Mouse (Mus musculus): Measurements from ENCODE around the gene Tymp.

Tymp gene

DNA sequence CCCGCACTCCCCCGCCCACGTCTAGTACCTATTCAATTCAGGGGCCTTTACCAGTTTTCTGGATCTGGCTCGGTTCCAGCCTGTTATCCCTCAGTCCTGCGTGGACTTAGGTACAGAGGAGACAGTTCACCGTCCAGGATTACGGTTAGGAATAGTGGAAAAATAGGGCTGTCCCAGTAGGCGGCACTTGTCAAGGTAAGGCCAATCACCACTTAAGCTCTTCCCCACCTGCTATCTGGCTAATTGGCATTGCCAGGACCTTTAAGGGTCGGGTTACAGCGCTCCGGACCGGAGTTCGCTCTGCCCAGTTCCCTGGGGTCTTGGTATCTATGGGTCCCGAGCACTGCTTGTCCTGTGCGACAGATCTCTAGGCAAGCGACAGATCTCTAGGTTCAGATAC is at the start of gene Tymp:
Gene Tymp, minus strand, starts transcription at position 83 of the 400 bp plus-strand sequence.
- no peak for DNase-seq

GRCm38 (mm10) chr15:89425711-89426121 is 48.9 kb upstream of the Tymp start, which contains the start of gene Cpt1b:
Gene Cpt1b (minus strand): TSS chr15:89425863.
- peak; percentile 20 for DNase-seq

DNA sequence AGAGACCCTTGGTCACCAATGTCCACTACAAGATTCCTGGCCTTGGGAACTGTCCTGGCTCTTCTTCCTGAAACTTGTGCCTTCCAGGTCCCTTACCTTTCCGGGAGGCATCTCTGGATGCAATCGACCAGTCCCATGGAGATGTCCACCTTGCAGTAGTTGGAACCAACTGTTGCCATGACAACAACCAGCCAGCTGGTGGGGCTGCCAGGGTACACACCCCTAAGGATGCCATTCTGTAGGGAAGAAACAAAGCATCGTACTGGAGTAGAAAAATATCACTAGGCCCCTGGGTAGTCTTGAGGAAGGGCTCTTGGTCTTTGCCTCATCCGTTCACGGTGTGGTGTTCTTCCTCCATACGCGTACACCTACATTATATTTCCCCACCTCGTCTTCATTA is 47.8 kb upstream of the Tymp start:
- DNase-seq: no peak

GRCm38 (mm10) chr15:89421938-89422337 is 45.1 kb upstream of the Tymp start:
- DNase-seq: no peak

DNA sequence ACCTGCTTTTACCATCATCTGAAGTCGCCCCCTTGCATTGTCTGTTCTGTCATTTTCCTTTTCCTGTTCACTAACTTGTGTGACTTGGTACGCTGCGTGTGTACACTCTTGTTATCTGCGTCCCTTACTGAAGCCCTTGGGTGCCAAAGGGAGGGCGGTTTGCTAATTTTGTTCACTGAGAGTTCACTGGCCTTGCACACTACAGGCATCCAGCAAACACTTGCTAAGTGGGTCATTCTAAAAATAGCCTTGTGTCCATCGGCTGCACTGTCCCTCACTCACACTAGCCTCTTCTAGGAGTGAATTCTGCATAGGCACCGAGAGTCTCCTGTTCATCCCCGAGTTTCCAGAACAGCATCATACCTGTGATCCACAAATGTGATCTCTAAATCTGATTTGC is 38.4 kb upstream of the Tymp start:
- DNase-seq: no peak

DNA sequence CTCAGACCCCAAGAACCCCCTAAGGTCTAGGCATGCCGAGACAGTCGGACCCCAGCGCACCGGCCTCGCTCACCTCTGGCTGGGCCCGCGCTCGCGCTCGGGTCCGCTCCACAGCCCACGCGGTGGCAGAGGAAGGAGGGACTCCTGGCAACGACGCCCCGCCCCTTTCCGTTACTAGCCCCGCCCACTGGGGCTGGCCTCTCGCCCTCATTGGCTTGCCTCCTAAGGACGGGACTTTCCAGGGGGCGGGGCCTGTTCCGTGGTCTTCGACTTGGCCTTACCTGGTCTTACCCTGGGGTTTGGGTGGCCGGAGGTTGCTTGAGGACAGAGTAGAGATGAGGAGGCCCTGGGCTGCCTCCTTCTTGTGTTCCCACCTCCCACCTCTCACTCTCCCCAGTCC is 33.3 kb upstream of the Tymp start, which contains the start of gene Syce3:
Gene Syce3, minus strand, starts transcription at position 386 of the 400 bp plus-strand sequence.
- no peak for DNase-seq

DNA sequence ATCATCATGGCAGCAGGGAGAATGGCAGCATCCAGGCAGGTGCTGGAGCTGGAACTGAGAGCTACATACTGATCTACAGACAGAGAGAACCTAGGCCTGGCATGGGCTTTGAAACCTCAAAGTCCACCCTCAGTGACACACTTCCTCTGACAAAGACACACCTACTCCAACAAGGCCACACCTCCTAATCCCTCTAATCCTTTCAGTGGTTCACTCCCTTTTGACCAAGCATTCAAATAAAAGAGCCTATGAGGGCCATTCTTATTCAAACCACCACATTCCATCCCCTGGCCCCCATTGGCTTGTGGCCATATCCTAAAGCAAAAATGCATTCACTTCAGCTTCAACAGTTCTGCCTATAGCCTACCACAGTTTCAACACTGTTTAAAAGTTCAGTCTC is 29.9 kb upstream of the Tymp start:
- no peak for DNase-seq

DNA sequence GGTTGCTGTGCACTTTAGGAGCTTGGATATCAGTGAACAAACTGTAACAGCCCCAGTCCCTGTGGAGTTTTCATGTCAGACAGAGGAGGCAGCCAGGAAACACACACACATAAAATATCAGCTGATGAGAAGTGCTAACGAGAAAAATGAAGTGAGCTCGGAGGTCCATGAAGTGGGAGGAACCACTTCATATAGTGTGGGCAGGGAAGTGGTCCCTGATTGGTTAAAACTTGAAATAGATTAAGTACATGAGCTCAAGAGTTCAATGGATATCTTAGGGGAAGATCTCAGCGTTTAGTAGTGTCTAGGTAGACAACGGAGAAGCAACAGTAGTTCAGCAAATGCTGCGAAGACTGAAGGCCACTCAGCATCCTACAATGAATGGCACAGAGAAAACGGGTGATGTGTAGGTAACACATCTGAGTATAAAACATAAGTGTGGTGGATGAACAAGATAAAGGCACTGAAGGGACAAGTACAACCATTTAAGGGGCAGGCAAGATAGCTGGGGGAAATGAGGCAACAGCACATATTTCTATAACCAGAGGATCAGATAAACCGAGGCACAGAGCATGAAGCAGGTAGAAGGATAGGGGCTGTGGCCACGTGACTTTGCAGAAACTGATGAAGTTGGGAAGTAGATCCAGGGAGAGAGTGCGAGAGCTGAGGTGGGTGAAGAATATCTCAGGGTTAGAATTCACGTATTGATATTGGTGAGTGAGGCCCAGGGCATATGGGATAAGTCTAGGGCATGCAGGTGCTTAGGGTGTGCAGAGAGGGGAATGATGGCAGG is 28.2 kb upstream of the Tymp start:
- DNase-seq: no peak

GRCm38 (mm10) chr15:89402471-89402870 is 25.6 kb upstream of the Tymp start:
- no peak for DNase-seq

GRCm38 (mm10) chr15:89399716-89400115 is 22.9 kb upstream of the Tymp start:
- DNase-seq: no peak

DNA sequence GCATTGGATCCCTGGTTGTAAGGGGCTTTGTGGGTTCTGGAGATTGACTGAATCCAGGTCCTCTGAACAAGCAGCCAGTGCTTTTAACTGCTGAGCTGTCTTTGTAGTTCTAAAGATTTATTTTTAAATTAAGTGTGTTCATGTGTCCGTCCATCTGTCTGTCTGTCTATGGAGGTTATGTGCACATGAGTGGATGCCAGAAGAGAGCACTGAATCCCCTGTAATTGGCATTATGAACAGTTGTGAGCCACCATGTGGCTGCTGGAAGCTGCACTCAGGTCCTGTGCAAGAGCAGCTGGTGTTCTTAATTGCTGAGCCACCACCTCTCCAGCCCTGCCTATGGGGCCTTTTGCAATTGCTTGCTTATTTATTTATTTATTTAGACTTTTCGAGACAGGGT is 21.3 kb upstream of the Tymp start:
- DNase-seq: no peak

- no peak for DNase-seq
Measured at GRCm38 (mm10) chr15:89396883-89397282, 20.0 kb upstream of the Tymp start.

DNA sequence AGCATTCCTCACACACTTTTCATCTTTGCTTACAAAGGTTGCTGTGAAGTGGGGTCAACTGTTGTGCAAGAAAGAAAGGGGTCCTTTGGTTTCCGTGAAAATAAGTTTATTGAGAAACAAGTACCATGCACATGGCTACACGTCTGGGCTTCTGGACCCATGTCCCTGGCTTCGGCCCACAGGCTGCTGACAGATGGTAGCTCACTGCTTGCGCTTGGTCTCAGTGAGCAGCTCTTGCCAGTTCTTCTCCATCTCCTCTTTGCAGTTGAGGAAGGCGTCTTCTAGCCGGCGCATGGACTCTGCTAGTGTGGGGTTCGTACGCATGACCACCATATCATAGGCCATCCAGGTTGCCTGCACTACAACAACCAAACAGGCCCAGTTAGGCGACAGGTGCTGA is 13.2 kb upstream of the Tymp start:
- DNase-seq: no peak

- DNase-seq: no peak
Measured at GRCm38 (mm10) chr15:89387127-89387526, 10.3 kb upstream of the Tymp start.

DNA sequence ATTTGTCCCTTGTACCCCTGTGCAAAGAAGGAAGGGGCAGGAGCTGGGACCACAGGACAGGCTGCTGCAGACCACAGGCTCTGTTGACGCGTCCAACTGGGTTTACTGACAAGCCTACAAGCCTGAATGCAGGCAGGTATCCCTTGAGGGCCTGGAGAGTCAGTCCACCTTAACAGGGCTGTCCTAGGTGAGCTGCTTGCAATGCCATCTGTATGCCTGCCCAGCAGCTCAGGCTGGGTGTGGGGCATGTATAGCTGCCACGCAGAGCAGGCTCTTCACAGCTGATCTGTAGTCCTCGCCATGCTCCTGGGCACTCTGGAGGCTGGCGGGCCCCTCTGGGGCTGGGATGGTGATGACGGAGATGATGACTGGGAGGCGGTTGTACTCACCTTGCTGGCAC is 7.8 kb upstream of the Tymp start, which contains the start of gene Klhdc7b:
Gene Klhdc7b, plus strand, starts transcription at position 301 of the 400 bp plus-strand sequence.
- DNase-seq: no peak

DNA sequence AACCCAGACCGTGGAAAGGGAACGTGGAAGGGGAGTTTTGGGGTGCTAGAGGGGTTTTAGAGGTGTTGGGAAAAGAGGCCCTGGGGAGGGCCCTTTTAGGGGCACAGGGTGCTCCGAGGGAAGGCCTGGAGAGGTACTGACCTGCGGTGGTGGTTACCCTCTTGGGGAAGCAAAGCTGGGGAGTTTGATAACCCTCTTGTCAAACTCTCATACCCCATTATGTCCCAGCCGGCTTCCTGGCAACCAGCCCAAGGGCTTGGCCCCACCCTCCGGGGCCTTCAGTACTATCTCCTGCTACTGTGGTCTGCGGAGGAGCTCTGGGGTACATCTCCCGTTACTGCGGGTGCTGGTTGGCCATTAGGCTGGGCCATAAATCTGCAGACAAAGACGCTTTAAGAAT is 2.6 kb upstream of the Tymp start:
- peak; percentile 69 for DNase-seq

DNA sequence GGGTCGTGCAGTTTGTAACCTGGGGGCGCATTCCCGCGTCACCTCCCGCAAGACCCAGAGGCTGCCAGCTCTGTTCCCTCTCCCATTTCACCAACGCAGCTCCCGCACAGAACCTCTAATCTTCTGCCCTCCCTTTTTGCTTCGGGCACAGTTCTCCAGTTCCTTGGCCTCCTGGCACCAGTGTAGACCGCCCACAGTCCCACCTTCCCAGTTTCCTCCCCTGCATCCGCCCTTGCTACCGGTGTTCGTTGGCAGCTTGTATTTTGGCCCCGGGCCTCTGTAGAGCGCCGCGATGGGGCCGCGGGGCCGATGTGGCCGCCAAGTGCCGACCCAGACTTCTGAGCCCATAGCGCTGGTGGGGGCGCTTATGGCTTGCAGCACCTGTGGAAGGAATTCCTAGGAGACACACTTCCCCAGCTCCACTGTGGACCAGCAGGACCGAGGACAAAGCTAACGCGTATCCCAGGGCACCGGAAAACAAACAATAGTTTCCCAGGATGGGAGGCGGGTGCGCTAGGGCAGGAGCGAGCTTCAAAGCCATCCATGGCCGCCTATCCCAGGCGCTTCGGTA is 2.1 kb upstream of the Tymp start, which contains the start of gene Odf3b:
Gene Odf3b, minus strand, starts transcription at position 452 of the 571 bp plus-strand sequence.
- DNase-seq: no peak

DNA sequence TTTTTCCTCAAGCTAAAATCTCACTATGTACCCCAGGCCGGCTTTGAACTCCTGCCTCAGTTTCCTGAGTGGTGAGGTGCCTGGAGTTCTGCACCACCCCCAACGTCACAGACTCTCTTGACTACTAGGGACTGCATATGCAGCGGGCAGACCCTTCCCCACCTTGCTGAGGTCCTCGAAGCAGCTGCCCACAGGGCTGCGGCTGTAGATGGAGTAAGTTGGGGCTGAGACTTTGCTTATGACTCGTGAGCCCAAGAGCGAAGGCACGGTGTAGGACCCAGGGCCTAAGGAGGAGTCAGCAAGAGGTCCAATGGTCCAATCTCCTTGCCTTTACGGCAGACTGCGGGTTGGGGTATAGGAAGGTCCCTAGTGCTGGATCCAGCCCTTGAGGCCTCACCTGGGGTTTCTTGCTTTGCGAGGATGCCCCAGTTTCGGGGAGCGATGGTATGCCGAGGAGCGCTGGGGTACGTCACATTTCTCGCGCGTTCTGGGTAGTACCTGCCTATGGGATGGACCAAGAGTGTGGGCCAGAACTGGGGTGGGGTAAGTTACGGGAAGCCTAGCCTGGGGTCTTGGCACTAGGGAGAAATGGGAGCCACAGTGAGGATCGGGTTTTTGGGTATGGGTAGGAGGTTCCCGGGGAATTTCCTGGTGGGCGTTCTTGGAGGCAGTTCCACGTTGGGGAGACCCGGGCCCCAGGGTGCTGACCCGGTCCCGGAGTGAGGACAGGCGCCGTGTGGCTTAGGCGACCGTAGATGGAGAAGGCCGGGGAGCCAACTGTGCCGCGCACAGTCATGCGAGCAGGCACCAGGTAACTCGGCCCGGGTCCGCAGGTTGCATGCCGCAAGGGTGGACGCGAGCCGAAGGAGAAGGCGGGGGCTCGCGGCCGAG is 1.3 kb upstream of the Tymp start:
- DNase-seq: no peak

- no peak for DNase-seq
Measured at GRCm38 (mm10) chr15:89377362-89377761, 523 bp upstream of the Tymp start.

DNA sequence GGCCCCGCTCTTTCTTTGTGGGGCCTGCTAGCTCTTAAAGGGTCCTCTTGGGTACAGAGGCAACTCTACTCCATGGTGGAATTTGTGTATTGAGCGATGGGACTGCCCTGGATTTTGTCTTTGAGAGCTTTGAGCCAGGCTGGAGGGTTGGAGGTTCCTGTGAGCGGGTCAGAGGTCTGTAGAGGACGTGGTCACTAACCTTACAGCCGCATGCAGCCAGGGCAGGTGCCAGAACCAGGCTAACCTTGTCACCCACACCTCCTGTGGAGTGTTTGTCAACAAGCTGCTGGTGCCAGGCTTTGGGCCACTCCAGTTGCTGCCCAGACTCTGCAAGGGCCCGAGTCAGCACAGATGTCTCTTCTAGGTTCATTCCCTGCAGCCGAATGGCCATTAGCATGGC is 799 bp downstream of the Tymp start:
- DNase-seq: no peak

DNA sequence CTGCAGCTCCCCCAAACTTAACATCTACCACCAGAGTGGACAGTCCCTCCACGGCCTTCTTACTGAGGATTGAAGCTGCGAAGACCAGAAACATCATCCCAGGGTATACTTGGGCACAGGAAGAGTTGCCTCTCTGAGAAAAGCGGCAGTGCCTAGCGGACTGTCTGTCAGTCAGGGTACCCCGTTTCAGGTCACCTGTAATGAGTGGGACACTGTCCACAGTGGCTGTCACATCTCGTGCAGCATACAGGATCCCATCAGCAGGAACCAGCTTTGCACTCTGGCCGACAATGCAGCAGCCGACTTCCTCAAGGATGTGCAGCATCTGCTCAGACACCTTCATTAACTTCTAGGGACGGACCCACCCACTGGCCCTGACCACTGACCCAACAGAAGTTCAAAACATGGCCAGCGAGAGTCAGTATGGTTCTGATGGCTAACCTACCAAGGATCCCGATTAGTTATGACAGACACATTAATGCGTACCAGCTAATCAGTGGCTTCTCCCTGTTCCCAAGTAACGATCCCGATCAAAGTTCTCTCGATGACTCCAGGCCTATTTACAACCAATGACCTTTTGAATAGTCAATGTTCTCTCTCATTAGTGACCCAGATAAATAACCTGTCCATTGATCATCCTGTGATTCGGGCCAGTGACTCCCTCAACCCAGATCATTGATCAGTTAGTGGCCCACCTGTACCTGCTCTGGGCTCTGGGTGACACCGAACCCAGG is 1.9 kb downstream of the Tymp start:
- no peak for DNase-seq

GRCm38 (mm10) chr15:89374340-89374739 is 2.5 kb downstream of the Tymp start:
- no peak for DNase-seq
